Mouse (Mus musculus): ENCODE data around the gene 6430571L13Rik.

Gene 6430571L13Rik

GRCm38 (mm10) chr9:107377961-107378512, 37.6 kb downstream of the 6430571L13Rik start:
- no peak for DNase-seq (ENCODE audit: extremely low read depth, insufficient read length, low spot score)

- no peak for DNase-seq (ENCODE audit: extremely low read depth, insufficient read length, low spot score)
These were observed 41.3 kb downstream of the 6430571L13Rik start for GRCm38 (mm10) chr9:107381723-107382122.

- no peak for DNase-seq (ENCODE audit: extremely low read depth, insufficient read length, low spot score)
These were observed 44.0 kb downstream of the 6430571L13Rik start for GRCm38 (mm10) chr9:107384396-107384795.

- no peak for DNase-seq (ENCODE audit: extremely low read depth, insufficient read length, low spot score)
These were observed 46.3 kb downstream of the 6430571L13Rik start for GRCm38 (mm10) chr9:107386722-107387121.

- no peak for DNase-seq (ENCODE audit: extremely low read depth, insufficient read length, low spot score)
These were observed 47.3 kb downstream of the 6430571L13Rik start for GRCm38 (mm10) chr9:107387708-107388107.

GRCm38 (mm10) chr9:107388263-107388662, 47.9 kb downstream of the 6430571L13Rik start:
- no peak for DNase-seq (ENCODE audit: extremely low read depth, insufficient read length, low spot score)

- no peak for DNase-seq (ENCODE audit: extremely low read depth, insufficient read length, low spot score)
These were observed 56.0 kb downstream of the 6430571L13Rik start for GRCm38 (mm10) chr9:107396397-107396796.

- DNase-seq (ENCODE audit: extremely low read depth, insufficient read length, low spot score): no peak
These were observed 58.6 kb downstream of the 6430571L13Rik start for GRCm38 (mm10) chr9:107398968-107399367.

GRCm38 (mm10) chr9:107399491-107399971, 59.1 kb downstream of the 6430571L13Rik start, which contains the start of gene Cacna2d2:
Gene Cacna2d2, plus strand, starts transcription at chr9:107399612.
- DNase-seq (ENCODE audit: extremely low read depth, insufficient read length, low spot score): no peak

GRCm38 (mm10) chr9:107400060-107400511, 59.7 kb downstream of the 6430571L13Rik start:
- DNase-seq (ENCODE audit: extremely low read depth, insufficient read length, low spot score): no peak

GRCm38 (mm10) chr9:107400666-107401285, 60.4 kb downstream of the 6430571L13Rik start:
- DNase-seq (ENCODE audit: extremely low read depth, insufficient read length, low spot score): no peak

All from 3134 (cell line).